Mouse (Mus musculus) embryonic facial prominence, embryonic 12.5 days (tissue): ENCODE results near the gene Hyal1. TPM values are rescaled to one million over a fixed set of nuclear protein-coding genes. Genes with fewer than 3 reads are reported as not detected.
"Not testable (repeated sequence)": the region's sequence is repeated elsewhere in the genome, so short reads cannot be mapped to it uniquely, and the experiment has no call there.

Experiments used
- ATAC-seq: fragments of 200-750 bp; cut with Nextera tagmentation; 2 replicates; pipeline ENCODE4 v1.8.0; 2017; ENCODE audit not compliant: insufficient number of reproducible peaks, insufficient read depth, low FRiP score, low TSS enrichment
- H3K27ac ChIP-seq: fragments of 300-500 bp; sonication (generic); 2 replicates; pipeline ENCODE4 v1.5.1; 2016; ENCODE audit warnings: mild to moderate bottlenecking
- H3K27me3 ChIP-seq: fragments of 300-500 bp; sonication (generic); 2 replicates; pipeline ENCODE4 v1.6.1; 2016; ENCODE audit warnings: mild to moderate bottlenecking, moderate library complexity
- H3K36me3 ChIP-seq: fragments of 300-500 bp; sonication (generic); 2 replicates; pipeline ENCODE4 v1.6.1; 2016; ENCODE audit warnings: mild to moderate bottlenecking
- H3K4me1 ChIP-seq: fragments of 300-500 bp; sonication (generic); 2 replicates; pipeline ENCODE4 v1.6.1; 2016
- H3K4me2 ChIP-seq: fragments of 300-500 bp; sonication (generic); replicated peaks from 2 replicates; pipeline ENCODE4 v1.6.1; 2016; ENCODE audit warnings: mild to moderate bottlenecking, moderate library complexity
- H3K4me3 ChIP-seq: fragments of 300-500 bp; sonication (generic); 2 replicates; pipeline ENCODE4 v1.5.1; 2016; ENCODE audit warnings: mild to moderate bottlenecking
- H3K9ac ChIP-seq: fragments of 300-500 bp; sonication (generic); 2 replicates; pipeline ENCODE4 v1.6.1; 2016; ENCODE audit warnings: mild to moderate bottlenecking, moderate library complexity
- H3K9me3 ChIP-seq: fragments of 300-500 bp; sonication (generic); 2 replicates; pipeline ENCODE4 v1.6.1; 2016; ENCODE audit warnings: mild to moderate bottlenecking, moderate library complexity
- WGBS: fragments of 180-500 bp; shearing (Covaris S2); methylation state at CpG from one replicate; pipeline ENCODE4 v1.1.7; 2016; 5-methylcytosine and 5-hydroxymethylcytosine counted together
- polyA plus RNA-seq: library from polyadenylated mRNA; unstranded; fragments of >200 nt; fragmentation: Nextera tagmentation; extraction: Ambion mirVana; gene quantifications from 2 replicates; pipeline ENCODE4 v1.2.1, GENCODE M21; 2016

Gene Hyal1
- polyA plus RNA-seq, 1 experiment from 2014 or later, result 12.2 TPM

GRCm38 (mm10) chr9:107551117-107551889 is 25.4 kb upstream of the Hyal1 start, which contains the start of gene Rassf1:
TSS of gene Rassf1 (plus strand) at chr9:107551555.
- Histone ChIP-seq H3K9ac (peak within 1 kb of the TSS; percentile 70), H3K4me3 (peak within 1 kb of the TSS; percentile 49), H3K36me3 (0 out of 2 replicates have a peak, but pooled peaks cover under 1% of the 10 kb centered on the region), H3K27ac (peak within 1 kb of the TSS; percentile 59), H3K4me2 (peak within 1 kb of the TSS; percentile 83), H3K4me1 (peaks cover 55% of the 10 kb centered on the region), H3K9me3 (no peaks in the 10 kb centered on the region), H3K27me3 (peaks cover 13% of the 10 kb centered on the region; the same call in 1 of the 2 replicates)
- peak; percentile 7; the same call in 1 of the 2 replicates for ATAC-seq
- under 1% methylated on average over 63 of the region's 63 CpGs for WGBS

- ATAC-seq, result no peak
- H3K27me3 ChIP-seq, result peaks cover 13% of the 10 kb centered on the region; the same call in 1 of the 2 replicates
- H3K4me2 ChIP-seq, result peak overlapping the region; percentile 83
- H3K27ac ChIP-seq, result peak overlapping the region; percentile 59
- H3K4me1 ChIP-seq, result peaks cover 55% of the 10 kb centered on the region
- peak overlapping the region; percentile 49 for H3K4me3 ChIP-seq
- 7% methylated on average over 8 of the region's 8 CpGs for WGBS
- H3K9me3 ChIP-seq, result no peaks in the 10 kb centered on the region
- peak overlapping the region; percentile 70 for H3K9ac ChIP-seq
- H3K36me3 ChIP-seq, result 0 out of 2 replicates have a peak, but pooled peaks cover 7% of the 10 kb centered on the region
These were observed 24.8 kb upstream of the Hyal1 start for GRCm38 (mm10) chr9:107551890-107552355.

- no peaks in the 10 kb centered on the region for H3K9me3 ChIP-seq
- H3K36me3 ChIP-seq, result peaks cover 16% of the 10 kb centered on the region
- peak overlapping the region; percentile 83 for H3K4me2 ChIP-seq
- H3K4me3 ChIP-seq, result no peak overlapping the region
- WGBS, result 86% methylated on average over 5 of the region's 5 CpGs
- H3K9ac ChIP-seq, result no peak overlapping the region; the same call in 1 of the 2 replicates
- no peak for ATAC-seq
- peaks cover 49% of the 10 kb centered on the region for H3K4me1 ChIP-seq
- peaks cover 13% of the 10 kb centered on the region; the same call in 1 of the 2 replicates for H3K27me3 ChIP-seq
- H3K27ac ChIP-seq, result no peak overlapping the region
These were observed 23.9 kb upstream of the Hyal1 start for GRCm38 (mm10) chr9:107552690-107553393.

- peaks cover 25% of the 10 kb centered on the region for H3K36me3 ChIP-seq
- no peaks in the 10 kb centered on the region for H3K9me3 ChIP-seq
- peaks cover 49% of the 10 kb centered on the region for H3K4me1 ChIP-seq
- H3K4me3 ChIP-seq, result peak overlapping the region; percentile 78
- H3K9ac ChIP-seq, result peak overlapping the region; percentile 79
- ATAC-seq, result peak; percentile 49
- peaks cover 13% of the 10 kb centered on the region; the same call in 1 of the 2 replicates for H3K27me3 ChIP-seq
- H3K4me2 ChIP-seq, result peak overlapping the region; percentile 83
- peak overlapping the region; percentile 69 for H3K27ac ChIP-seq
- WGBS, result 6% methylated on average over 37 of the region's 37 CpGs
These were observed 23.0 kb upstream of the Hyal1 start for GRCm38 (mm10) chr9:107553541-107554318.

- H3K4me2 ChIP-seq, result peak overlapping the region; percentile 83
- H3K36me3 ChIP-seq, result peaks cover 31% of the 10 kb centered on the region
- H3K27me3 ChIP-seq, result peaks cover 13% of the 10 kb centered on the region; the same call in 1 of the 2 replicates
- peak; percentile 90 for ATAC-seq
- H3K9ac ChIP-seq, result peak overlapping the region; percentile 79
- H3K4me3 ChIP-seq, result peak overlapping the region; percentile 78
- under 1% methylated on average over 53 of the region's 53 CpGs for WGBS
- H3K4me1 ChIP-seq, result peaks cover 49% of the 10 kb centered on the region
- H3K27ac ChIP-seq, result peak overlapping the region; percentile 94
- H3K9me3 ChIP-seq, result no peaks in the 10 kb centered on the region
These were observed 22.4 kb upstream of the Hyal1 start for GRCm38 (mm10) chr9:107554319-107554825.

- Histone ChIP-seq H3K4me2 (peak overlapping the region; percentile 83), H3K36me3 (peaks cover 38% of the 10 kb centered on the region), H3K27me3 (peaks cover 8% of the 10 kb centered on the region; the same call in 1 of the 2 replicates), H3K4me3 (peak overlapping the region; percentile 78), H3K4me1 (peaks cover 49% of the 10 kb centered on the region), H3K9me3 (no peaks in the 10 kb centered on the region), H3K9ac (peak overlapping the region; percentile 79), H3K27ac (peak overlapping the region; percentile 94)
- ATAC-seq, result peak; percentile 9
- under 1% methylated on average over 23 of the region's 23 CpGs for WGBS
These were observed 21.7 kb upstream of the Hyal1 start for GRCm38 (mm10) chr9:107555031-107555457.

- Histone ChIP-seq H3K4me3 (peak overlapping the region; percentile 78), H3K4me2 (peak overlapping the region; percentile 83), H3K4me1 (peaks cover 46% of the 10 kb centered on the region), H3K9ac (peak overlapping the region; percentile 79), H3K9me3 (no peaks in the 10 kb centered on the region), H3K36me3 (peaks cover 45% of the 10 kb centered on the region), H3K27ac (peak overlapping the region; percentile 94), H3K27me3 (peaks cover 2% of the 10 kb centered on the region; the same call in 1 of the 2 replicates)
- no peak for ATAC-seq
- WGBS, result 41% methylated on average over 2 of the region's 2 CpGs
These were observed 21.0 kb upstream of the Hyal1 start for GRCm38 (mm10) chr9:107555701-107556100.

- ATAC-seq, result no peak
- peak overlapping the region; percentile 43; the same call in 1 of the 2 replicates for H3K27ac ChIP-seq
- H3K4me1 ChIP-seq, result peaks cover 40% of the 10 kb centered on the region
- peak overlapping the region; percentile 78 for H3K4me3 ChIP-seq
- peak overlapping the region; percentile 83 for H3K4me2 ChIP-seq
- no peak overlapping the region for H3K9ac ChIP-seq
- H3K27me3 ChIP-seq, result no peaks in the 10 kb centered on the region
- H3K36me3 ChIP-seq, result peaks cover 51% of the 10 kb centered on the region
- no peaks in the 10 kb centered on the region for H3K9me3 ChIP-seq
- WGBS, result 79% methylated on average over 3 of the region's 3 CpGs
These were observed 20.4 kb upstream of the Hyal1 start for GRCm38 (mm10) chr9:107556346-107556745.

GRCm38 (mm10) chr9:107563029-107563581 is 13.6 kb upstream of the Hyal1 start, which contains the start of gene Tusc2:
TSS of gene Tusc2 (plus strand) at chr9:107563255.
- no peaks in the 10 kb centered on the region for H3K9me3 ChIP-seq
- peaks cover 25% of the 10 kb centered on the region for H3K4me1 ChIP-seq
- H3K36me3 ChIP-seq, result peaks cover 54% of the 10 kb centered on the region
- H3K4me2 ChIP-seq, result peak within 1 kb of the TSS; percentile 80
- H3K27ac ChIP-seq, result peak within 1 kb of the TSS; percentile 64
- H3K4me3 ChIP-seq, result peak within 1 kb of the TSS; percentile 80
- peak within 1 kb of the TSS; percentile 70 for H3K9ac ChIP-seq
- WGBS, result 1% methylated on average over 46 of the region's 46 CpGs
- peak; percentile 91 for ATAC-seq
- no peaks in the 10 kb centered on the region for H3K27me3 ChIP-seq

GRCm38 (mm10) chr9:107565556-107565955 is 11.2 kb upstream of the Hyal1 start:
- not testable (repeated sequence) for H3K4me3 ChIP-seq, H3K27me3 ChIP-seq, H3K4me2 ChIP-seq, H3K9ac ChIP-seq, ATAC-seq, H3K9me3 ChIP-seq
- H3K27ac ChIP-seq, result peak overlapping the region; percentile 64; the same call in 1 of the 2 replicates
- H3K36me3 ChIP-seq, result peaks cover 33% of the 10 kb centered on the region
- H3K4me1 ChIP-seq, result peaks cover 35% of the 10 kb centered on the region
- 43% methylated on average over 5 of the region's 5 CpGs for WGBS
